Mouse (Mus musculus): ENCODE measurements around the gene Gm3336. TPM values are rescaled to one million over a fixed set of nuclear protein-coding genes. Genes with fewer than 3 reads are reported as not detected.

The Gm3336 gene
- total and polyA plus RNA-seq, 3 experiments = 0.25 to 0.49 TPM; not detected in 1

DNA sequence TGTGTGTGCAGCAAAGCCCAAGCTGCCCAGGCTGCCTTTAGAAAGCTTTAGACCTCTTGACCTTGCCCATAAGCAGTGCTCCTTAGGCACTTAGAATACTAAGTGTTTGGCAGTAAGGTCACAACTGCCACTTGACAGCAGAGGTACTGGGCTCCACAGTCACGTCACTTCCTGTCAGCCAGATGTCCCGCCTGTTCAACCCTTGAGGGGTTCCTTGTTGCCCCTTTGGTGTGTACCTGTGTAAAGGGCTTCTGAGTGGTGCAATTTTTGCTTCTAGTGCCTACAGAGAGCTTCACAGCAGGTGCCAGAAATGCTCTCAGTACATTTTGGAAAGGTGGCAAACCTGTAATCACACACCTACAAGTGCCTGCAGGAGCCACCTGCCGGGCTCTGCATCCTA lies 19.9 kb downstream of the Gm3336 start:
- Histone ChIP-seq H3K9me3 (replicated peaks; ENCODE audit: low read length) (no peaks in the 10 kb centered on the region), H3K36me3 (replicated peaks in 1 of 2; ENCODE audit: control insufficient read depth in 1 of 2, insufficient read depth in 1 of 2, low read length in 1 of 2) (peaks cover 0 to 5% of the 10 kb centered on the region in 2 experiments), H3K4me3 (replicated peaks in 1 of 3; ENCODE audit: low read depth in 2 of 3, low read length in 2 of 3, poor library complexity in 1 of 3) (no peak overlapping the region), H3K27ac (ENCODE audit: insufficient read depth, low read depth) (no peak overlapping the region), H3K79me2 (replicated peaks; ENCODE audit: control insufficient read depth, extremely low read depth, insufficient read depth, poor library complexity, severe bottlenecking) (no peaks in the 10 kb centered on the region), H3K4me1 (ENCODE audit: control insufficient read depth in 1 of 2, insufficient read depth in 2 of 2) (peaks cover 5 to 24% of the 10 kb centered on the region in 2 experiments; a peak in 3 of 4 replicates), H3K4me2 (ENCODE audit: insufficient read depth, low read depth, poor library complexity, severe bottlenecking) (no peak overlapping the region), H3K27me3 (replicated peaks) (no peaks in the 10 kb centered on the region), H3K9ac (ENCODE audit: insufficient read depth, low read depth) (no peak overlapping the region)
- DNase-seq (ENCODE audit: extremely low read depth) = no peak
- in situ Hi-C loops (cut with MboI; ENCODE audit: low pct_ligation_motif_present, low pct_unique_long_range_greater_than_20kb, low sequenced_read_pairs) = no loop called here
- dilution Hi-C loops (cut with MboI; ENCODE audit: extremely low pct_ligation_motif_present, extremely low pct_unique_long_range_greater_than_20kb, low sequenced_read_pairs) = no loop called here
- TF ChIP-seq POLR2A (IDR thresholded peaks at IDR 0.05; ENCODE audit: low read depth, low read length) (no peak), IRF4 (IDR thresholded peaks at IDR 0.05; ENCODE audit: low read depth, low read length) (no peak), BHLHE40 (IDR thresholded peaks at IDR 0.05; ENCODE audit: low read depth, low read length) (no peak), CHD1 (IDR thresholded peaks at IDR 0.05; ENCODE audit: low read depth, low read length) (no peak), POLR2AphosphoS2 (IDR thresholded peaks at IDR 0.05; ENCODE audit: low read depth, low read length) (no peak), PAX5 (IDR thresholded peaks at IDR 0.05; ENCODE audit: low read length) (no peak), CHD2 (IDR thresholded peaks at IDR 0.05; ENCODE audit: low read length) (no peak), NELFE (IDR thresholded peaks at IDR 0.05; ENCODE audit: low read depth, low read length) (no peak), TBP (conservative IDR thresholded peaks at IDR 0.05; ENCODE audit: low read depth, low read length) (no peak), NRF1 (IDR thresholded peaks at IDR 0.05; ENCODE audit: low read depth, low read length) (no peak), GABPA (IDR thresholded peaks at IDR 0.05; ENCODE audit: insufficient replicate concordance, low read depth, low read length) (no peak), JUND (conservative IDR thresholded peaks at IDR 0.05; ENCODE audit: low read depth, low read length) (no peak), SMC3 (IDR thresholded peaks at IDR 0.05; ENCODE audit: low read depth, low read length) (no peak), ETS1 (conservative IDR thresholded peaks at IDR 0.05; ENCODE audit: low read depth, low read length) (no peak), ELF1 (IDR thresholded peaks at IDR 0.05; ENCODE audit: low read depth, low read length) (no peak)

DNA sequence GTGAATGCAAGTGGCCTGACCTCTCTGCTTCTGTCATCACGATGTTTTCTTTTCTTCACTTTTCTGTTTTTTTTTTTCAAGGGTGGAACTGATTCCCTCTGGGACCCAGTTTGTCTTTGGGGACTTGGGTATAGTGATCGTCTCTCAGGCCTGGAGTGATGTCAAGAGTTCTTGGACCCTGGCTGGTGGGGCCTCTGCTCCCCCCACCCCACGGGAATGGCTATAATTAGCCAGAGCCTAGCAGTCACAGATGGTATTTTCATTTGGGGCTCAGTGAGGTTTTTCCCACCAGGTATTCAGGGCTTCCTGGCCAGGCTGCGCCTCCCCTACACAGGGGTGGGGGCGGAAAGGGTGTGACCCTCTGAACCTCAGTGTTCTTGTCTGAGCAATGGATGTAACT lies 23.3 kb downstream of the Gm3336 start:
- no peak overlapping the region for H3K27ac ChIP-seq (ENCODE audit: insufficient read depth, low read depth)
- H3K27me3 ChIP-seq (replicated peaks) = no peaks in the 10 kb centered on the region
- no peaks in the 10 kb centered on the region for H3K79me2 ChIP-seq (replicated peaks; ENCODE audit: control insufficient read depth, extremely low read depth, insufficient read depth, poor library complexity, severe bottlenecking)
- no peak overlapping the region for H3K9ac ChIP-seq (ENCODE audit: insufficient read depth, low read depth)
- no peak overlapping the region for H3K4me3 ChIP-seq (replicated peaks in 1 of 3; ENCODE audit: low read depth in 2 of 3, low read length in 2 of 3, poor library complexity in 1 of 3)
- DNase-seq (ENCODE audit: extremely low read depth) = no peak
- no peaks in the 10 kb centered on the region for H3K9me3 ChIP-seq (replicated peaks; ENCODE audit: low read length)
- no peak overlapping the region for H3K4me2 ChIP-seq (ENCODE audit: insufficient read depth, low read depth, poor library complexity, severe bottlenecking)
- dilution Hi-C loops (cut with MboI; ENCODE audit: extremely low pct_ligation_motif_present, extremely low pct_unique_long_range_greater_than_20kb, low sequenced_read_pairs) = no loop called here
- in situ Hi-C loops (cut with MboI; ENCODE audit: low pct_ligation_motif_present, low pct_unique_long_range_greater_than_20kb, low sequenced_read_pairs) = no loop called here
- TF ChIP-seq ZNF384 (IDR thresholded peaks at IDR 0.05; ENCODE audit: low read depth, low read length) = peak; percentile 39; the same call in 1 of the 2 replicates
- TF ChIP-seq NRF1 (IDR thresholded peaks at IDR 0.05; ENCODE audit: low read depth, low read length) = no peak
- peaks cover 0 to 19% of the 10 kb centered on the region in 2 experiments for H3K36me3 ChIP-seq (replicated peaks in 1 of 2; ENCODE audit: control insufficient read depth in 1 of 2, insufficient read depth in 1 of 2, low read length in 1 of 2)
- H3K4me1 ChIP-seq (ENCODE audit: control insufficient read depth in 1 of 2, insufficient read depth in 2 of 2) = peaks cover 5 to 24% of the 10 kb centered on the region in 2 experiments; a peak in 3 of 4 replicates

Data from CH12.LX (cell line).